In genomic region chr8:89037536-89038236, GRCm38 (mm10) we compare ENCODE assay signal across 8 mouse cellular contexts. TPM values are rescaled to one million over a fixed set of nuclear protein-coding genes. Genes with fewer than 3 reads are reported as not detected.
A peak's percentile ranks its signal among the peaks of the same experiment; 100 is the strongest.
DNase-seq lines count a peak whose midpoint lies in the region; ATAC-seq and TF ChIP-seq lines count a peak whose summit lies in the region.

No protein-coding gene starts in this region.

- H3K36me3 ChIP-seq in liver, postnatal 0 days (replicated peaks; ENCODE audit: insufficient read depth, low read length): no peaks in the 10 kb centered on the region
- no peaks in the 10 kb centered on the region for H3K36me3 ChIP-seq in liver, embryonic 12.5 days
- peaks cover 6% of the 10 kb centered on the region for H3K36me3 ChIP-seq in hindbrain, embryonic 10.5 days
- H3K36me3 ChIP-seq in neural tube, embryonic 15.5 days: no peaks in the 10 kb centered on the region

- H3K4me3 ChIP-seq in liver, postnatal 0 days (ENCODE audit: low read depth, low read length): peak overlapping the region; percentile 6; the same call in 1 of the 2 replicates
- H3K4me3 ChIP-seq in liver, embryonic 12.5 days: no peak overlapping the region
- peak overlapping the region; percentile 84 for H3K4me3 ChIP-seq in hindbrain, embryonic 10.5 days
- peak overlapping the region; percentile 14 for H3K4me3 ChIP-seq in neural tube, embryonic 15.5 days (replicated peaks)

- H3K27me3 ChIP-seq in liver, postnatal 0 days (ENCODE audit: insufficient read depth, low read length): peaks cover 29% of the 10 kb centered on the region
- H3K27me3 ChIP-seq in liver, embryonic 12.5 days (replicated peaks): peaks cover 76% of the 10 kb centered on the region
- peaks cover 31% of the 10 kb centered on the region for H3K27me3 ChIP-seq in hindbrain, embryonic 10.5 days (ENCODE audit: insufficient read depth, poor library complexity, severe bottlenecking)
- peaks cover 6% of the 10 kb centered on the region for H3K27me3 ChIP-seq in neural tube, embryonic 15.5 days (replicated peaks)

- TF ChIP-seq EP300 in liver, postnatal 0 days (IDR thresholded peaks at IDR 0.05; ENCODE audit: low read depth): no peak

- H3K4me1 ChIP-seq in liver, postnatal 0 days (ENCODE audit: insufficient read depth): 0 out of 2 replicates have a peak, but pooled peaks cover 2% of the 10 kb centered on the region
- H3K4me1 ChIP-seq in liver, embryonic 12.5 days: no peaks in the 10 kb centered on the region
- H3K4me1 ChIP-seq in hindbrain, embryonic 10.5 days (replicated peaks): peaks cover 89% of the 10 kb centered on the region
- peaks cover 23% of the 10 kb centered on the region for H3K4me1 ChIP-seq in neural tube, embryonic 15.5 days

- H3K4me2 ChIP-seq in liver, postnatal 0 days (ENCODE audit: low read depth, low read length): peak overlapping the region; percentile 32
- H3K4me2 ChIP-seq in liver, embryonic 12.5 days: no peak overlapping the region
- H3K4me2 ChIP-seq in neural tube, embryonic 15.5 days: peak overlapping the region; percentile 35

- WGBS in liver, postnatal 0 days (ENCODE audit: insufficient replicate concordance): 22% methylated on average over 9 of the region's 9 CpGs
- 22% methylated on average over 9 of the region's 9 CpGs for WGBS in liver, embryonic 12.5 days (ENCODE audit: insufficient replicate concordance)
- 7% methylated on average over 9 of the region's 9 CpGs for WGBS in hindbrain, embryonic 10.5 days
- WGBS in neural tube, embryonic 15.5 days: 15% methylated on average over 9 of the region's 9 CpGs

- H3K9ac ChIP-seq in liver, postnatal 0 days (replicated peaks): no peak overlapping the region; the same call in 1 of the 2 replicates
- H3K9ac ChIP-seq in liver, embryonic 12.5 days: no peak overlapping the region
- no peak overlapping the region for H3K9ac ChIP-seq in neural tube, embryonic 15.5 days (replicated peaks)

- H3K9me3 ChIP-seq in liver, postnatal 0 days (ENCODE audit: low read length): no peaks in the 10 kb centered on the region
- H3K9me3 ChIP-seq in liver, embryonic 12.5 days (replicated peaks): no peaks in the 10 kb centered on the region
- no peaks in the 10 kb centered on the region for H3K9me3 ChIP-seq in hindbrain, embryonic 10.5 days
- no peaks in the 10 kb centered on the region for H3K9me3 ChIP-seq in neural tube, embryonic 15.5 days (replicated peaks)

- DNase-seq in liver, postnatal 0 days: no peak
- DNase-seq in hindbrain, embryonic 10.5 days (ENCODE audit: low spot score): no peak
- DNase-seq in kidney, postnatal 36 days: peak; percentile 67 to 85
- no peak for DNase-seq in cerebellum, adult 8-10 months
- no peak for DNase-seq in gastrocnemius, postnatal 14 days
- DNase-seq in gastrocnemius, adult 18-20 months (ENCODE audit: low spot score): no peak

- TF ChIP-seq CTCF in liver, postnatal 0 days (IDR thresholded peaks at IDR 0.05; ENCODE audit: low read depth): 0 out of 2 replicates have a peak, but pooled peaks have one; percentile 18

- H3K27ac ChIP-seq in liver, postnatal 0 days (ENCODE audit: low read depth): peak overlapping the region; percentile 62; the same call in 1 of the 2 replicates
- H3K27ac ChIP-seq in liver, embryonic 12.5 days: no peak overlapping the region
- peak overlapping the region; percentile 98 for H3K27ac ChIP-seq in hindbrain, embryonic 10.5 days
- peak overlapping the region; percentile 54 for H3K27ac ChIP-seq in neural tube, embryonic 15.5 days (replicated peaks)

- ATAC-seq in liver, postnatal 0 days: no peak
- ATAC-seq in liver, embryonic 12.5 days: no peak
- ATAC-seq in neural tube, embryonic 15.5 days (ENCODE audit: low FRiP score): no peak

- intact Hi-C loops in gastrocnemius, postnatal 14 days (cut with DNase I; ENCODE audit: low total_unique reads): no loop called here

RNA-seq across cellular contexts. Expression of gene Sall1, which starts 6.3 kb away (rescaled TPM):
- 3.3 and 3.9 TPM in 2 replicates for polyA plus RNA-seq in liver, postnatal 0 days (2015; fragmentation: Nextera tagmentation; extraction: Ambion mirVana)
- polyA plus RNA-seq in liver, embryonic 12.5 days (2016; fragmentation: Nextera tagmentation; extraction: Ambion mirVana): 1.4 and 1.6 TPM in 2 replicates
- 11.1 and 17.8 TPM in 2 replicates for polyA plus RNA-seq in hindbrain, embryonic 10.5 days (2016; fragmentation: Nextera tagmentation; extraction: Ambion mirVana)
- 11.6 and 11.7 TPM in 2 replicates for polyA plus RNA-seq in neural tube, embryonic 15.5 days (2015; fragmentation: Nextera tagmentation; extraction: Ambion mirVana)
- under 1 TPM in 1 of 2 experiments, not detected in 1; 0.08 TPM for total RNA-seq in gastrocnemius, postnatal 14 days (2021)
- total RNA-seq in gastrocnemius, adult 18-20 months (2021): not detected

Comparison
In these comparisons a context has a peak if more than half of its experiments do, and no peak if none do; other contexts are left out.
1. DNase-seq: peak in kidney, postnatal 36 days (2 of 2); none in liver, postnatal 0 days (single experiment), hindbrain, embryonic 10.5 days (single experiment), cerebellum, adult 8-10 months (single experiment), gastrocnemius, postnatal 14 days (single experiment) and gastrocnemius, adult 18-20 months (single experiment).